Mouse (Mus musculus) hindbrain, embryonic 10.5 days (tissue): ENCODE results near the gene Olfr450. TPM values are rescaled to one million over a fixed set of nuclear protein-coding genes. Genes with fewer than 3 reads are reported as not detected.

Experiments used
- DNase-seq: peaks from one replicate; pipeline ENCODE4 v3.0.0-alpha.2; 2017; ENCODE audit warnings: low spot score
- H3K27ac ChIP-seq: fragments of 300-500 bp; sonication (generic); 2 replicates; pipeline ENCODE4 v1.5.1; 2016; ENCODE audit warnings: mild to moderate bottlenecking, moderate library complexity
- H3K27me3 ChIP-seq: fragments of 300-500 bp; sonication (generic); 2 replicates; pipeline ENCODE4 v1.6.1; 2016; ENCODE audit warnings: mild to moderate bottlenecking; ENCODE audit not compliant: poor library complexity, insufficient read depth, severe bottlenecking
- H3K36me3 ChIP-seq: fragments of 300-500 bp; sonication (generic); 2 replicates; pipeline ENCODE4 v1.6.1; 2016; ENCODE audit warnings: mild to moderate bottlenecking, moderate library complexity
- H3K4me1 ChIP-seq: fragments of 300-500 bp; sonication (generic); replicated peaks from 2 replicates; pipeline ENCODE4 v1.6.1; 2016; ENCODE audit warnings: mild to moderate bottlenecking
- H3K4me3 ChIP-seq: fragments of 300-500 bp; sonication (generic); 2 replicates; pipeline ENCODE4 v1.5.1; 2016; ENCODE audit warnings: mild to moderate bottlenecking, moderate library complexity
- H3K9me3 ChIP-seq: fragments of 300-500 bp; sonication (generic); 2 replicates; pipeline ENCODE4 v1.6.1; 2016; ENCODE audit warnings: mild to moderate bottlenecking, moderate library complexity
- WGBS: fragments of 180-500 bp; shearing (Covaris S2); methylation state at CpG from one replicate; pipeline ENCODE4 v1.1.7; 2016; 5-methylcytosine and 5-hydroxymethylcytosine counted together
- polyA plus RNA-seq: library from polyadenylated mRNA; unstranded; fragments of >200 nt; fragmentation: Nextera tagmentation; extraction: Ambion mirVana; gene quantifications from 2 replicates; pipeline ENCODE4 v1.2.1, GENCODE M21; 2016

Gene Olfr450
- not detected in 2 replicates for polyA plus RNA-seq

DNA sequence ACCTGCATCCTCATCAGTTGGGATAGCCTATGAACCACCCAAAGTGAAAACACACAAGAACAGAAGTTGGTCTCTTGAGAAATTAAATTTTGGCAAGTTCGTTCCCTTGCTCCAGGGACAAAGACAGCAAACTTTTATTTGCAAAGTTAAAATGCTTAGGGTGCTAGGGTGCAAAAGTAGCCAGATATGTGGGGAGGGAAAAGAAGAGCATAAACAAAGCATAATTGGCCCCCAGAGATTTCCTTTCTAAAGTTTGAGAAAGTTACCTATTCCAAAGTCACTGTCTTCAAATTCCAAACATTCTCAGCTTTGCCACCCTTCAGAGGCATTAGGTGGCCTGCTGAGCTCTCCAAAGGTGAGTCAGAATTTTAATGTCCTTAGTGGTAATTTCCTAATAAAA is at the start of gene Olfr450:
Olfr450 (plus strand) TSS at position 301 of the 400 bp plus-strand sequence.
- no peaks in the 10 kb centered on the region for H3K27me3 ChIP-seq
- no peaks in the 10 kb centered on the region for H3K4me1 ChIP-seq
- H3K9me3 ChIP-seq, result no peaks in the 10 kb centered on the region
- H3K4me3 ChIP-seq, result no peak within 1 kb of the TSS
- DNase-seq, result no peak
- H3K27ac ChIP-seq, result no peak within 1 kb of the TSS
- 80% methylated on average over 1 of the region's 1 CpGs for WGBS
- H3K36me3 ChIP-seq, result no peaks in the 10 kb centered on the region

DNA sequence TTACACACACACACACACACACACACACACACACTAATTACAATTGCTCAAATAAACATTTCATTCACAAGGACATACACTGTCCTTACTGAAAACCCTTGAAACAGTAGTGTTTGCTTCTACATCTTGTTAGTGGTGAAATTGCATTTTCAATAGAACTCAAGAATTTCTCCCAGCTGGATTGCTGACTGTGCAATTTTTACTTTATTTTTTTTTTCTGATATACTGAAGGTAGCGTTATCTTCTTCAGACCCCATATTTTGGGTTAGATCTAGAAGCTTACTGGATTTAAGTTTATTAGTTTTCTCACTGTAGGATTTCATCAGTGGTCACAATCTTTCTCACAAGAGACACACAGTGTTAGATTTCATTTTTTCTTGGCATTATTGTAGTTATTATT is 34.7 kb upstream of the Olfr450 start:
- Histone ChIP-seq H3K4me1 (no peaks in the 10 kb centered on the region), H3K4me3 (no peak overlapping the region), H3K9me3 (no peaks in the 10 kb centered on the region), H3K36me3 (no peaks in the 10 kb centered on the region), H3K27ac (no peak overlapping the region), H3K27me3 (no peaks in the 10 kb centered on the region)
- WGBS, result 93% methylated on average over 1 of the region's 1 CpGs
- no peak for DNase-seq

GRCm38 (mm10) chr6:42784793-42785192 is 26.9 kb upstream of the Olfr450 start, which contains the start of gene Olfr452:
Gene Olfr452 (plus strand): TSS chr6:42785093.
- H3K36me3 ChIP-seq, result no peaks in the 10 kb centered on the region
- no peaks in the 10 kb centered on the region for H3K9me3 ChIP-seq
- no peak within 1 kb of the TSS for H3K27ac ChIP-seq
- H3K4me3 ChIP-seq, result no peak within 1 kb of the TSS
- H3K27me3 ChIP-seq, result no peaks in the 10 kb centered on the region
- DNase-seq, result no peak
- H3K4me1 ChIP-seq, result no peaks in the 10 kb centered on the region

DNA sequence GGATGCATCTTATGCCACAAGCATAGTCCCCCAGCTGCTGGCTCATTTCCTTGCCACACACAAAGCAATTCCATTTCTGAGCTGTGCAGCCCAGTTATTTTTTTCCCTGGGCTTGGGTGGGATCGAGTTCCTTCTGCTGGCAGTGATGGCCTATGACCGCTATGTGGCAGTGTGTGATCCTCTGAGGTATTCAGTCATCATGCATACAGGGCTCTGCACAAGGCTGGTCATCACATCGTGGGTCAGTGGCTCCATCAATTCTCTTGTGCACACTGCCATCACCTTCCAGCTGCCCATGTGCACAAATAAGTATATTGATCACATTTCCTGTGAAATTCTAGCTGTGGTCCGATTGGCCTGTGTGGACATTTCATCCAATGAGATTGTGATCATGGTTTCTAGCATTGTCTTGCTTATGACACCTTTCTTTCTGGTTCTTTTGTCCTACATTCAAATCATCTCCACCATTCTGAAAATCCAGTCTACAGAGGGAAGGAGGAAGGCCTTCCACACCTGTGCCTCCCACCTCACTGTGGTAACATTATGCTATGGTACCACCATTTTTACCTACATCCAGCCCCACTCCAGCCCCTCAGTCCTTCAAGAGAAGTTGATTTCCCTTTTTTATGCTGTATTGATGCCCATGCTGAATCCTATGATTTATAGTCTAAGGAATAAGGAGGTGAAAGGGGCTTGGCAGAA is 21.3 kb upstream of the Olfr450 start:
- no peak overlapping the region for H3K27ac ChIP-seq
- H3K36me3 ChIP-seq, result no peaks in the 10 kb centered on the region
- 51% methylated on average over 4 of the region's 4 CpGs for WGBS
- H3K4me1 ChIP-seq, result no peaks in the 10 kb centered on the region
- no peak overlapping the region for H3K4me3 ChIP-seq
- DNase-seq, result peak; percentile 5
- H3K9me3 ChIP-seq, result no peaks in the 10 kb centered on the region
- no peaks in the 10 kb centered on the region for H3K27me3 ChIP-seq

GRCm38 (mm10) chr6:42790949-42791556 is 20.7 kb upstream of the Olfr450 start:
- no peak overlapping the region for H3K4me3 ChIP-seq
- no peaks in the 10 kb centered on the region for H3K36me3 ChIP-seq
- no peaks in the 10 kb centered on the region for H3K4me1 ChIP-seq
- H3K27me3 ChIP-seq, result no peaks in the 10 kb centered on the region
- H3K9me3 ChIP-seq, result no peaks in the 10 kb centered on the region
- no peak overlapping the region for H3K27ac ChIP-seq
- no peak for DNase-seq
- 85% methylated on average over 9 of the region's 9 CpGs for WGBS

DNA sequence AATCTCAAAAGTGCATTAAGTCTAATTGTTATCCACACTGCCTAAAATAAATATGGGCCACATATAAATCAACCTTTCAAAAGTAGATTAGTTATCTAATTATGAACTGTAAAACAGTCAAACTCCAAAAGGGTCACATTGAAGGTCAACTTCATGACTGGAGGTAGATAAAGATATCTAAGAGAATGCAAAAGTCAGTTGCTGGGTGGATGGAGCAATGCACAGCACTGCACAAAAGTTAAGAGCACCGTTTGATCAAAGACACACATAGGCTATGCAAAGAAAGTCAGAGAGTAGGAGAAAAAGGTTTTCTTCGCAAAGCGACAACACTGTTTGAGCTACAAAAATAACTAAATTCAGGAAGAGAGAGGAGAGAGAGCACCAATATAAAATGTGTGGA is 16.8 kb upstream of the Olfr450 start:
- H3K27me3 ChIP-seq, result no peaks in the 10 kb centered on the region
- no peak for DNase-seq
- WGBS, result 93% methylated on average over 3 of the region's 3 CpGs

GRCm38 (mm10) chr6:42834084-42834483 is 22.3 kb downstream of the Olfr450 start, which contains the start of gene Olfr449:
Gene Olfr449 (plus strand): TSS chr6:42834384.
- Histone ChIP-seq H3K27me3 (no peaks in the 10 kb centered on the region), H3K4me3 (no peak within 1 kb of the TSS), H3K27ac (no peak within 1 kb of the TSS), H3K9me3 (no peaks in the 10 kb centered on the region), H3K36me3 (no peaks in the 10 kb centered on the region), H3K4me1 (no peaks in the 10 kb centered on the region)
- DNase-seq, result no peak

More for the DNA sequence above, 16.8 kb upstream of the Olfr450 start:
- Histone ChIP-seq H3K4me1 (no peaks in the 10 kb centered on the region), H3K9me3 (no peaks in the 10 kb centered on the region), H3K27ac (no peak overlapping the region), H3K36me3 (no peaks in the 10 kb centered on the region), H3K4me3 (no peak overlapping the region)

DNA sequence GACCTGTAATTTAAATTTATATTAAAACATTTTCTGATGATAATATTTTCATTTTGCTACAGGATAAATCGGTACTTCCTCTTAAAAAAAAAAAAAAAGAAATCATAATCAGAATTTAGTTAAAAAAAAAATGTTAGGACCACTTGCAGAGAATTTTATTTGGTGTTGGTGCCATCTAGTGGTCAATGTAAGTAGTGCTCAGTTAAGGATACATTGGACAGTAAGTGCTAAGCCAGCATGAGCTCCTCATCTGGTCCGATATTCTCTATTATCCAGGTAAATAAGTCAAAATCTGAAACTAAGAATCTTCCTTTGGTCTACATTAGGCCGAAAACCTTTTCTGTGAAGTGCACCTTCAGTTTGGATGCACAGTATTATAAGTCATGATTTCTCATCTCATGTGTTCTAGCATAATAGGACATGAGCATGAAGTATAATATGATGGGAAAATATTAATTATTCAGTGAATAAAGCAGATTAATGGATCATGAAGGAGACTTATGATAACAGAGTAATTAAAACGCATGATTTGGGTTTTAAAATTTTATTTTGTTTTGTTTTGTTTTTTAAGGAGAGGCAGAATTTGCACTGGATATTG is 48.6 kb downstream of the Olfr450 start:
- Histone ChIP-seq H3K9me3 (no peaks in the 10 kb centered on the region), H3K27me3 (no peaks in the 10 kb centered on the region), H3K27ac (no peak overlapping the region), H3K4me1 (no peaks in the 10 kb centered on the region; the same call in 1 of the 2 replicates), H3K4me3 (no peak overlapping the region), H3K36me3 (no peaks in the 10 kb centered on the region)
- 20% methylated on average over 4 of the region's 4 CpGs for WGBS
- no peak for DNase-seq

Other genes with a start within 250 kb of the Olfr450 start
- not detected in 2 replicates for gene Tcaf3, start 214.2 kb upstream of the Olfr450 start, polyA plus RNA-seq
- 4.6 and 4.9 TPM in 2 replicates for gene Tcaf2, start 166.7 kb upstream of the Olfr450 start, polyA plus RNA-seq
- gene Tcaf1, start 101.9 kb upstream of the Olfr450 start, polyA plus RNA-seq, result 110 and 130 TPM in 2 replicates
- not detected in 2 replicates for gene Olfr453, start 72.6 kb upstream of the Olfr450 start, polyA plus RNA-seq
- not detected in 2 replicates for gene Olfr38, start 55.5 kb upstream of the Olfr450 start, polyA plus RNA-seq
- not detected in 2 replicates for gene Olfr452, start 26.8 kb upstream of the Olfr450 start, polyA plus RNA-seq
- not detected in 2 replicates for gene Olfr449, start 22.4 kb downstream of the Olfr450 start, polyA plus RNA-seq
- gene Olfr448, start 78.5 kb downstream of the Olfr450 start, polyA plus RNA-seq, result not detected in 2 replicates
- gene Olfr447, start 96.9 kb downstream of the Olfr450 start, polyA plus RNA-seq, result not detected in 2 replicates
- not detected in 2 replicates for gene Olfr446, start 109.4 kb downstream of the Olfr450 start, polyA plus RNA-seq
- not detected in 2 replicates for gene Olfr444, start 137.1 kb downstream of the Olfr450 start, polyA plus RNA-seq